Mouse (Mus musculus): ENCODE measurements around the gene Tcaf3. TPM values are rescaled to one million over a fixed set of nuclear protein-coding genes. Genes with fewer than 3 reads are reported as not detected.

The Tcaf3 gene
- polyA plus RNA-seq, 1 experiment from 2014 or later = not detected

GRCm38 (mm10) chr6:42577433-42577832, 20.1 kb downstream of the Tcaf3 start:
- Histone ChIP-seq H3K27me3 (ENCODE audit: low read depth, poor library complexity, severe bottlenecking) (no peaks in the 10 kb centered on the region), H3K4me1 (no peaks in the 10 kb centered on the region), H3K4me3 (no peak overlapping the region), H3K36me3 (no peaks in the 10 kb centered on the region), H3K9me3 (replicated peaks) (no peaks in the 10 kb centered on the region), H3K27ac (replicated peaks) (no peak overlapping the region)
- DNase-seq (ENCODE audit: low spot score) = no peak
- 92% methylated on average over 2 of the region's 2 CpGs for WGBS

DNA sequence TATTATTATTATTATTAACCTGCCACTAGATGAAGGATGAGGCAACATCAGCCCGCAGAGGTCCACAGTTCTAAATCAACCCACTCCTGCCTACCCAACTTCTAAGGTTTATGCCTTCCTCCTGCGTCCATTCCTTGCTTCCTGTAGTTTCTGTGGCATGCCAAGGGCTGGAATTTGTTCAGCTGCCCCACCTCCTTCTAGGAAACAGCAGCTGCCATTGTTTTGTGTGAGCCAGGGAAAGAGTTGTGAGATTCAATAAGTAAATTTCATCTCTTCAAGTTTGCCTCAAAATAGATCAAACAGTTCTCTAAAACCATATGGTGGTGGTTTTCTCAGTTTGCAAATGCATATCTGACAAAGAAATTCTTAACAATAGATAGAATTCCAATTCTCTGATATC, 29.3 kb downstream of the Tcaf3 start:
- Histone ChIP-seq H3K27ac (replicated peaks) (no peak overlapping the region), H3K9me3 (replicated peaks) (no peaks in the 10 kb centered on the region), H3K4me3 (no peak overlapping the region), H3K4me1 (no peaks in the 10 kb centered on the region), H3K27me3 (ENCODE audit: low read depth, poor library complexity, severe bottlenecking) (no peaks in the 10 kb centered on the region), H3K36me3 (no peaks in the 10 kb centered on the region)
- no peak for DNase-seq (ENCODE audit: low spot score)
- 79% methylated on average over 2 of the region's 2 CpGs for WGBS

DNA sequence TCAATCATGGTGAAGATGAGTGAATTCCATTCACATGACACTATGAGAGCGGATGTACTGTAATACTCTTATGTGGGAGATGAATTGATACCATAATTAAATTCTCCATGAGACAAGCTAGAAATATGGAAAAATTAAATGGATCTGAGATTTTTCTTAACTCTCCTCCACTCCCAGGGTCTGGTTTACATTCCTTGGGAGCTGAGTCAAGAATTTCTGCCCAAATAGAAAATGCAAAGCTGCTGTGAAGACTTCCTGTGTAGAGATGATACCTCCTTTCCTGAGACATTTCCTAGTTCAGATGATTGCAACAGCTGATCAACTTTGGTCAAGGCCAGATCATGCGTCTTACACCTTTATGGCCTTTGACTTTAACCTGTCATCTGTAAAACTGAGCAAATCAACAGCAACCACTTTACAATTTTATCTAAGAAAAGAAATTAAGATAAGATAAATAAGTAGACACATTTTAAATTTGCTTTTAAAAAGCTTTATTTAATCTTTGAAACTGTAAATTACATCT, 31.4 kb downstream of the Tcaf3 start:
- WGBS = 95% methylated on average over 2 of the region's 2 CpGs
- no peak for DNase-seq (ENCODE audit: low spot score)
- Histone ChIP-seq H3K4me1 (no peaks in the 10 kb centered on the region), H3K36me3 (no peaks in the 10 kb centered on the region), H3K4me3 (no peak overlapping the region), H3K9me3 (replicated peaks) (no peaks in the 10 kb centered on the region), H3K27ac (replicated peaks) (no peak overlapping the region), H3K27me3 (ENCODE audit: low read depth, poor library complexity, severe bottlenecking) (no peaks in the 10 kb centered on the region)

- no peaks in the 10 kb centered on the region for H3K36me3 ChIP-seq
- 83% methylated on average over 2 of the region's 2 CpGs for WGBS
- no peaks in the 10 kb centered on the region for H3K9me3 ChIP-seq (replicated peaks)
- no peak for DNase-seq (ENCODE audit: low spot score)
- H3K4me3 ChIP-seq = no peak overlapping the region
- H3K4me1 ChIP-seq = no peaks in the 10 kb centered on the region
- no peaks in the 10 kb centered on the region for H3K27me3 ChIP-seq (ENCODE audit: low read depth, poor library complexity, severe bottlenecking)
- H3K27ac ChIP-seq (replicated peaks) = no peak overlapping the region
Observed at GRCm38 (mm10) chr6:42562280-42562679, 35.2 kb downstream of the Tcaf3 start.

DNA sequence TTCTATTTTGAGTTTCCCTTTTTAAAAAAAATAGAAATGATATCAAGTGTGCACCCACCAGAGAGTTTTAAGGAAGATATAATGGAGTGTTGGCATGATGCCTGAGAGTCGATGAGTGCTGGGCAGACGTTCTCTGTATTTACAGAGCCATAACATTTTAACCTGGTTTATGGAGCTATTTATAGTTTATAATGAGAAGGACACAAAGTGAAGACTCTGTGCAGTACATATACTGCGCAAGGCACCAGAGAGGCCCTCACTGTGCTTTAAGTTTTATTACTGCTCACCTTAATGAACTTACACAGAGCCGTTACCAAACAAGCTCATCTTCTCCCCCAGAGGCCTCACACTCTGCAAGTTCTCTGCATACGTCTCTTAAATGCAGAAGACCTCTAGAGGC, 36.6 kb downstream of the Tcaf3 start:
- Histone ChIP-seq H3K27ac (replicated peaks) (no peak overlapping the region), H3K9me3 (replicated peaks) (no peaks in the 10 kb centered on the region), H3K4me1 (no peaks in the 10 kb centered on the region), H3K36me3 (no peaks in the 10 kb centered on the region), H3K4me3 (no peak overlapping the region), H3K27me3 (ENCODE audit: low read depth, poor library complexity, severe bottlenecking) (no peaks in the 10 kb centered on the region)
- 91% methylated on average over 5 of the region's 5 CpGs for WGBS
- DNase-seq (ENCODE audit: low spot score) = no peak

- Histone ChIP-seq H3K36me3 (no peaks in the 10 kb centered on the region), H3K4me1 (no peaks in the 10 kb centered on the region), H3K4me3 (no peak overlapping the region), H3K27me3 (ENCODE audit: low read depth, poor library complexity, severe bottlenecking) (no peaks in the 10 kb centered on the region), H3K9me3 (replicated peaks) (no peaks in the 10 kb centered on the region), H3K27ac (replicated peaks) (no peak overlapping the region)
- DNase-seq (ENCODE audit: low spot score) = no peak
- 95% methylated on average over 14 of the region's 14 CpGs for WGBS
Observed at GRCm38 (mm10) chr6:42558641-42559040, 38.9 kb downstream of the Tcaf3 start.

DNA sequence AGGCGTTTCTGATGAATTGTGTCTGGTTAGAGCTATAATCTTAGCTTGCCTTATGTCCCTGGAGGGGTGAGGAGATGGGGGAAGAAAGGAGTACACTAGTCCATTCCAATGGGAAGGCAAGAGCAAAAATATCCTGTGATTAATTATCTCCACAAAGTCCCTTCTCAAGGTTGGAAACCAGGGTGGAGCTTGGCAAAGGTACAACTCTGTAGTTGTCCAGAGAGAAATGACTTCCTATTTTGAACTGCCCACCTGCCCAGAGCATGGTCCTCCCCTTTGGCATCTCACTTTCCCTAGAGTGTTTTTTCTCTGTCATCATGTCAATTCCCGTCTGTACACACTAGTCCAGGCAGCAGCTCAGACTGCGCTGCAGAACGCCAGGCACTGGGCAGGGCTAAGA, 50.0 kb downstream of the Tcaf3 start, which contains the start of gene Olfr455:
Gene Olfr455 (minus strand): TSS at position 127 of the 400 bp plus-strand sequence.
- Histone ChIP-seq H3K4me1 (no peaks in the 10 kb centered on the region), H3K9me3 (replicated peaks) (no peaks in the 10 kb centered on the region), H3K36me3 (no peaks in the 10 kb centered on the region), H3K4me3 (no peak within 1 kb of the TSS), H3K27me3 (ENCODE audit: low read depth, poor library complexity, severe bottlenecking) (no peaks in the 10 kb centered on the region), H3K27ac (replicated peaks) (no peak within 1 kb of the TSS)
- 88% methylated on average over 4 of the region's 4 CpGs for WGBS
- DNase-seq (ENCODE audit: low spot score) = no peak

GRCm38 (mm10) chr6:42546180-42546579, 51.3 kb downstream of the Tcaf3 start:
- Histone ChIP-seq H3K4me1 (no peaks in the 10 kb centered on the region), H3K4me3 (no peak overlapping the region), H3K9me3 (replicated peaks) (no peaks in the 10 kb centered on the region), H3K27ac (replicated peaks) (no peak overlapping the region), H3K36me3 (no peaks in the 10 kb centered on the region), H3K27me3 (ENCODE audit: low read depth, poor library complexity, severe bottlenecking) (no peaks in the 10 kb centered on the region)
- no peak for DNase-seq (ENCODE audit: low spot score)
- 94% methylated on average over 2 of the region's 2 CpGs for WGBS

DNA sequence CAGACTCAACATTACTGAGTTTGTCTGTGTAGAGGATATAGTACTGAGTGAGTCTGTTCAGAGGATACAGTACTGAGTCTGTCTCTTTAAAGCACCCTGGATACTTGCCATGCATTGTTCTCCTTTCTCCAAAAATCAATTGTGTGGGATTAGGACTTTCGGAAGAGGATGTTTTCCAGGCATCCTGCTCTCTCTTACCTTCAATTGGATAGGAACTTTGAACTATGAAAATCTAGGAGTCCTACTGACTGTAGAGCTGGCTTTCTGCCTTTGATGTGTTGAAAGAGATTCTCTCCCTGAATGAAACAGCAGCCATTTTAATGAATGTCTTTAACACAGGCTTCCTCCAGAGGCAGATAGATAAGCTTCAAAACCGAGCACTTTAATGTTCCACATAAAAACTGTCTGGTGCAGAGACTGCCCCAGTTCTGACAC, 52.0 kb downstream of the Tcaf3 start:
- WGBS = 71% methylated on average over 2 of the region's 2 CpGs
- Histone ChIP-seq H3K9me3 (replicated peaks) (no peaks in the 10 kb centered on the region), H3K4me3 (no peak overlapping the region), H3K36me3 (no peaks in the 10 kb centered on the region), H3K4me1 (no peaks in the 10 kb centered on the region), H3K27me3 (ENCODE audit: low read depth, poor library complexity, severe bottlenecking) (no peaks in the 10 kb centered on the region), H3K27ac (replicated peaks) (no peak overlapping the region)
- no peak for DNase-seq (ENCODE audit: low spot score)

- Histone ChIP-seq H3K9me3 (replicated peaks) (no peaks in the 10 kb centered on the region), H3K4me3 (no peak overlapping the region), H3K27me3 (ENCODE audit: low read depth, poor library complexity, severe bottlenecking) (no peaks in the 10 kb centered on the region), H3K36me3 (no peaks in the 10 kb centered on the region), H3K4me1 (no peaks in the 10 kb centered on the region), H3K27ac (replicated peaks) (no peak overlapping the region)
- WGBS = 55% methylated on average over 1 of the region's 1 CpGs
- DNase-seq (ENCODE audit: low spot score) = no peak
Observed at GRCm38 (mm10) chr6:42544846-42545245, 52.6 kb downstream of the Tcaf3 start.

DNA sequence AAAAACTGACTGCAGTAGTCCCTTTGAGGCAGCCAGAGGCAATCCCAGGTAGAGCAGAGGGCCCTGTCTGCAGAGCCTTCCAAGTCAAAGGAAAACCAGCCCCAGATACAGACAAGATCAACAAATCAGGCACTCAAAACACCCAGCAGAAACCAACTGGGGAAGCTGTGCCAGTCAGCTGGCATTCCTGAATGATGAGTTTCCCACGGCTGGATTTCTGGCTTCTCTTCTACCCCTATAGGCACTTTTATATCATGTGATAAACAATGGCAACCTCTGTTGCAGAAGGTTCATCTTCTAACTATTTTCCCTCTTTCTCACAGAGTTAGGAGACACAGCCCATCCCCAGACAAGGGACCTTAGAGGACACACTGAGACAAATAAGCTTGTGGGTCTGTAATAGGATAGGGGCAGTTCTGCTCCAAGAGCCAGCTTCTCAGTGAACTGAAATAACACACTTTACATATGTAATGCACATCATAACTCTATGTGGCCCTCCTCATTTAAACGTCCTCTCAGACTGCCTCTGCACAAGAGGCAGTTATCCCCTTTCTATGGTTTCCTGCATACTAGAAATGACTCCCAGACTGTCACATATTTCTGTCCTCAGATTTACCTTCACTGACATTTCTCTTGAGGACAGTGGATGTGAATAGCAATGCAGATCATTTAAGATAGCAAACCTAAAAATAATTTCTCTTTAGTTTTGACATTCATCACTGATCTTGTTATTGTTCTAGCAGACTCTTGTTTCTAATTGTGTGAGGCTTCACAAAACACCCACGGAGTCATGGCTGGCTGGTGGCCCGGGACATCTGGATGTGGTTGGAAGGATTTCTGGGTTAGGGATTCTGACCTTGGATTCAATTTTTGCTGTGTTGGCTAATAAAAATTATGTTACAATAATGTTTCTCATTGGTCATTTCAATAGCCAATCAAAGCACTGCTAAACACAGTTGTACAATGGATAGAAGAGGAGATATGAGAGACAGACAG, 55.2 kb downstream of the Tcaf3 start:
- WGBS = 80% methylated on average over 4 of the region's 4 CpGs
- Histone ChIP-seq H3K4me1 (no peaks in the 10 kb centered on the region), H3K27me3 (ENCODE audit: low read depth, poor library complexity, severe bottlenecking) (no peaks in the 10 kb centered on the region), H3K4me3 (no peak overlapping the region), H3K9me3 (replicated peaks) (no peaks in the 10 kb centered on the region), H3K27ac (replicated peaks) (no peak overlapping the region), H3K36me3 (no peaks in the 10 kb centered on the region)
- DNase-seq (ENCODE audit: low spot score) = no peak

DNA sequence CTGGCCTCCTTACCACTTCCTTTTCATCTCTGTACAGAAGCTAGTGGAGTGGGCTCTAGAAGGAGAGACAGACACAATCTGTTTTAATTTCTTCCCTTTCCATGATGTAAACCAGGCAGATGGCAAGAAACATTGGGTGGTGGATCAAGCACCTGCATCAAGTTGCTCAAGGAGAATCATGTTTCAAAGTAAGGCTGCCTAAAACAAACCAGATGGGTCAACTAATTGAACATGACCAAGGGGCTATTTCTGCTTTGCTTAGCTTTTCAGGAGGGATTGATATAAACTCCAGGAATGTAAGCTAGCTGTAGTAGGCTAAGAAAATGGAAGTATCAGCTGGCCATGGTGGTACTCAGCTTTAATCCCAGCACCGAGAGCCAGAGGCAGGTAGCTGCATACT, 56.8 kb downstream of the Tcaf3 start:
- Histone ChIP-seq H3K27me3 (ENCODE audit: low read depth, poor library complexity, severe bottlenecking) (no peaks in the 10 kb centered on the region), H3K36me3 (no peaks in the 10 kb centered on the region), H3K4me1 (no peaks in the 10 kb centered on the region), H3K9me3 (replicated peaks) (no peaks in the 10 kb centered on the region), H3K4me3 (no peak overlapping the region), H3K27ac (replicated peaks) (no peak overlapping the region)
- no peak for DNase-seq (ENCODE audit: low spot score)
- WGBS = 100% methylated on average over 1 of the region's 1 CpGs

- Histone ChIP-seq H3K27ac (replicated peaks) (no peak overlapping the region), H3K4me3 (no peak overlapping the region), H3K9me3 (replicated peaks) (no peaks in the 10 kb centered on the region), H3K4me1 (no peaks in the 10 kb centered on the region), H3K27me3 (ENCODE audit: low read depth, poor library complexity, severe bottlenecking) (no peaks in the 10 kb centered on the region), H3K36me3 (no peaks in the 10 kb centered on the region)
- WGBS = 90% methylated on average over 1 of the region's 1 CpGs
- DNase-seq (ENCODE audit: low spot score) = no peak
Observed at GRCm38 (mm10) chr6:42539711-42540110, 57.8 kb downstream of the Tcaf3 start.
